Mouse (Mus musculus) kidney, adult 8-10 months (tissue): Measurements from ENCODE around the gene Enox2.
A peak's percentile ranks its signal among the peaks of the same experiment; 100 is the strongest.
"Not testable (repeated sequence)": the region's sequence is repeated elsewhere in the genome, so short reads cannot be mapped to it uniquely, and the experiment has no call there.

Experiments
- DNase-seq, 2 experiments: peaks; one replicate each; pipeline ENCODE4 v3.0.0; 2022

The Enox2 gene

DNA sequence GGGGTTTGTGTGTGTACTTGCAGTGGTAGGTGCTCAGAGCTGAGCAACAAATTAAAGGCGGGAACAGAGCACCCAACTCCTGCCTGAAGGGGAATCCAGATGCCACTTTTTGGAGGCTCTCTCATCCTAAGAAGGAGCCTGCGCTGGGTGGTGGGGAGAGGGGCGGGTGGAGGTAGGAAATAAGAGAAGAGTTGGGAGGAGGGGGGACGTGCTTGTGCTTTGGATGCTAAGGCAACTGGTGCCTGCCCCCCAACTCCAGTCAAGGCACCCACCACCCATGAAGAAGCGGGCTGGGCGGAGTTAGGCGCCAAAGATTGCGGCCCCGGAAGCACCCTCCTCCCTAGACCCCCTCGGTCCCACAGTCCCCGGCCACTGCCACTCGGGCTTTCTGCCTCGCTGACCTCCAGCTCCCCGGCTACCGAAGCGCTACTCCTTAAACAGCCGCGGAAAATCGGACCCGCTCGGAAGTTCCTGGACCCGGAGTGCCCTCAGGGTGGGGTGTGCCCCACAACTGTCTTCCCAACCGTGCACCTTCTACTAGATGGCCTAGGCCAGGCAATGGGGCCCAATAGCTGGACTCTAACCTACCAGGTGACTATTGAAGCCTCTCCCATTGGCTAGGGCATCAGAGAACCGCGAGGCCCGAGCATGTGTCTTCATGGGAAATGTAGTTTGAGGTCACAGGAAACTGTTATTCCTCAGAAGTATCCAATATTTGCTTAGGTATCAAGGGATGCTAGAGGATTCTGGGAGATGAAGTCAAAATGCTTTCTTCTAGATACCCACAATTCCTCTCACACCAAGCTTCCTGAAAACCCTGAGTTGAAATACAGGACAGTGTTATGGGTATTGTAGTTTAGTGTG lies at the start of gene Enox2:
Gene Enox2, minus strand, starts transcription at position 560 of the 864 bp plus-strand sequence.
- peak; percentile 86 to 92 for DNase-seq

DNA sequence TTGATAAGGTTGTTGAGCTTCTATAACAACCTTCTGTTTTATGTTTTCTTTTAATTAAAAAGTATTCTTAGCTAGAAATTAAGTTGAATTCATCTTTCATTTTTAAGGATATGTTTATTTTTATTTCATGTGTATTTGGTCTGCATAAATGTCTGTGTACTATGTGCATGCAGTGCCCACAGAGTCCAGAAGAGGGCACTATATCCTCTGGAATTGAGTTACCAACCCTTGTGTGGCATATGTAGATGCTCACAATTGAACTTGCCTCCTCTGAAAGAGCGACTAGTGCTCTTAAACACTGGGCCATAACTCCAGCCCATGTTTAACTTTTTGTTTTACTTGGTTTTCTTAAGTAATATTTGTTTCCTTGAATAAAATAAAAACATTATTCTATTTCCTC lies 21.4 kb upstream of the Enox2 start:
- DNase-seq = peak in 1 of 2 experiments; percentile 11

DNA sequence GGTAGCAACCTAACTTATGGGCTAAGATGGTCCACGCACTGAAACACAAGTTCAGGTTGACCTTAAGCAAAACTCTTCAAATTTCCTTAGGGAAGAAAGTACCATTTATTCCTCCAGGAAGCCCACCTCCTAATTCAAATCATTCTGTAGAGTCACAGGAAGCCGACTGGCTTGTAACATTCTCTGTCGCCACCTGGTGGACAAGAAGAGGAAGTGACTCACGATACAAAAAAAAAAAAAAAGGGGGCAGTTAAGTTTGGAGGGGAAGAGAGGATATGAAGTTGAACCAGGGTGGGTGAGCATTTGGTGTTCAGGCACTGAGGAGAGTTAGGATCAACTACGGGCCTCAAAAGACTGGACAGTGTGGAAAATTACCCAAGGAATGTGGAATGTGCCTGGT lies 18.6 kb upstream of the Enox2 start:
- no peak for DNase-seq

DNA sequence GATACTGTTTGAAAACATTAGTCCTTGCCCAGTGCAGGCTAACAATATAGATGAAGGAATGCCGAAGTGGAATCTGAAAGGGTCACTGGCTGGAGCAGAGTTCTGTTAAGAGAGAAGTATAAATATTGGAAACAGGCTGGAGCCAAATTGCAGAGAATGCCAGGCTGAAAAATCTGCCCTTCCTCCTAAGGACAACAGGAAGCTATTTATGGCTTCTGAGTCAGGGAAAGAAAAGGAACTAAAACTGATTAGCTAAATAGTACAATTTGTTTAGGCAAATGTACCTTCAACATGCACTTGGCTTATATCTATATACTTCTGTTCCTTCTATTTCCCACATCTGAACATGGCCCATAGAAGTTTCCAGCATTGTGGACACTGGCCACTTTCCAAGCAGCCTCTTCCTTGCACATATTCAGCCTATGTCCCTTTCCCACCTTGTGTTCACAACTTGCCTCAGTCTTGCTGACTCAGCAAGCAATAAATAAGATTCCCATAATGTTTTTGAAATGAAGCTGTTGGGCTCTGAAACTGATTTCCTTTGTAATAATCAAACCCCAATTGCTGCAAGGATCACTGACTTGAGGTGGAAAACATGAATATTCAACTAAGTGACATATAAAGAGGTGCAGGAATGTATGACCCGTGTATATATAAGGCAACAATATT lies 8.0 kb downstream of the Enox2 start:
- no peak for DNase-seq

DNA sequence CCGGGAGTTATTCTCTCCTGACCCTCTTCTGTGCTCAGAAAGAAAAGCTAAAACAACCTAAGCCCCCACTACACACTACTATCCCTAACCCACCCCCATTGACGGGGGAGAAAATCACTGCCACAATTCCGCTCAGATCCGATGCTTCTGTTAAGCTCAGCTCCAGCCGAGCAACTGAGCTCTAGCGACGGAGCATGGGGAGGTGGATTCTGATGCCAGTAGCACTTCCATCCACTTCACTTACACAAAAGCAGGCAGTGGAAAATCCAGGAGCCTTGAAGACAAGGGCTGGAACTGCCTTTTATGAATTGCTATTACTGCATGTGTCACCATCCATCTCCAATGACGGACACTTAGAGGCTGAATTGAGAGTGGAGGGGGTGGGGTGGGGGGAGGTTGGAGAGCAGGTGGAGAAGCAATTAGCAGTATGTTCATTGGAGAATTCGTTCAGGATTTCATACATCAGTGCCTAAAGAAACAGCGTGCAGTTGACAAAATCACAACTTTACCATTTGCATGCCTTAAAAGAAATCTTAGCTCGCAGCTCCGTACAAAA lies 14.5 kb downstream of the Enox2 start:
- DNase-seq = no peak

DNA sequence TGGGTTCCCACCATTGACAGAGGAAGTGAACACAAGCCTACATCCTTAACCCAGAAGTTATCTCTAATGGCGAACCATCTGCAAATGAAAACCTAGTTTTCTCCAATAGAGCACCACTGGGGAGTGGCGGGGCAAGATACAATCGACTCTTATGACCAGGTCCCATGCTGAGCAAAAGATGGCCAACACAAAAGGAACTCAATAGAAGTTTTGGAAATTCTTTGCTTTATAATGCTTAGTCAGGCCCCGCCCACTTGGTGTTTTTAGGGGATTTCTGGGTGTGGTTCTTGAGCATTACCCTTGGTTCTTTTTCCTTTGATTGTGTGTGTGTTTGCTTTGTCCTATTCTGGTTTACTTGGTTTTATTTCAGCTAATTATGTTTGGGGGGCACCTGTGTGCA lies 37.2 kb downstream of the Enox2 start:
- no peak for DNase-seq

DNA sequence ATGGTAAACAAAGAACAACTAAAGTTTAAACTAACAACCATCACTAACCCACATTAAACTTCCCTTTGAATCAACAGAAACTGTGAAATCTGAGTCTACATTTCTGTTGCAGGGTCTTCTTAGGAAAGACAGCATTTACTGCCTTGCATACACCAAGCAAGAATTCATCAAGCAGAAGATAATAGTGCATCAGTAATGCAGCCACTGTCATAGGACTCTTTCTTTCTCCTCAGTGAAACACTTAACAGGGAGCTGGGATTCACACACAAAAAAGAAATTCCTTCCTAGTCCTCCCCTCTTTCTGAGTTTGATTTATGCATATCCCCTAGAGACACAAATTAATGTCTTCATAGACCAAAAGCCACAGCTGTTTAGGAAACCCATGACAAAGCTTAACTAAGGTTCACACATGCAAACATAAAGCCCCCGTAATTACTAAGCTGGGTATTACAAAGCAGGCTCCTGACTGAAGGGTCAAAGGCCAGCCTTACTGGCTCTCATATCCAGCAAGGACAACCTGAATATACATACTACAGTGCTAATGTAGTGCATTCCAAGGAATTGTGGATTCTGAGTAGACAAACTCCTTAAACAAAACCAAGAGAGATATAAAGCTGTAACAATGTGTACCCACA lies 62.1 kb downstream of the Enox2 start:
- no peak for DNase-seq

DNA sequence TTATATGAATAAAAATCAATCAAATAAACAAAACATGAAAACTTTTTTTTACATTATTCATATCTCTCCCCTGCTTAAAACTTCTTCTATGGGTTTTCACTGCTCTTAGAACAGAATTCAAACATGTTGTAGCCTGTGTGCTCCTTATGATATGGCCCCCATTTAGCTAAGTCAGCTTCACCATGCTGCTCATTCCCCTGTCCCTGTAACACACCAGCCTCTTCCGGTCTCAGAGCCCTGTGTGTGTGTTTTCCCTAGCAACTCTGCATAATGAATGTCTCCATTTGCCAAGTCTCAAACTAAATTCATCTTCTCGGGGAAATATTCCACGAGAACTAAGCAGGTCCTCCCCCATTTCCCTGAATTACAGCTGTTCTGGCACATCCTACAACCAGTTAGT lies 71.6 kb downstream of the Enox2 start:
- DNase-seq = no peak

DNA sequence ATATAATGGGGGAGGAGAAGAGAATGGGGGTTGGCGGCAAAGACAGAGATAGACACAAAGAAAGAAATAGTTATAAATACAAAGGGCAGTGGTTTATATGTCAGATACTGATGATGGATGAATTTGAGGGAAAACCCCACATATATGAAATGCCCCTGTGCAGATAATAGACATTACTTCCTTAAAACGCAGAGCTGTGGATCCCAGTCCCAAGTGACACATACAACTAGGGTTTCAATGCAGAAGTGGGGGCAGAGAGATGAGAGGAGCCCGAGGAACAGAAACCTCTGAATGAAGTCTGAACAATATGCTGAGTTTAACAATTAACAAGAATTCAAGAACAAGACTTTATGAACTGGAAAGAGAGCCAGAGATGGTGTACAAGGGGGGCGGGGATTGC lies 91.7 kb downstream of the Enox2 start:
- DNase-seq = no peak

DNA sequence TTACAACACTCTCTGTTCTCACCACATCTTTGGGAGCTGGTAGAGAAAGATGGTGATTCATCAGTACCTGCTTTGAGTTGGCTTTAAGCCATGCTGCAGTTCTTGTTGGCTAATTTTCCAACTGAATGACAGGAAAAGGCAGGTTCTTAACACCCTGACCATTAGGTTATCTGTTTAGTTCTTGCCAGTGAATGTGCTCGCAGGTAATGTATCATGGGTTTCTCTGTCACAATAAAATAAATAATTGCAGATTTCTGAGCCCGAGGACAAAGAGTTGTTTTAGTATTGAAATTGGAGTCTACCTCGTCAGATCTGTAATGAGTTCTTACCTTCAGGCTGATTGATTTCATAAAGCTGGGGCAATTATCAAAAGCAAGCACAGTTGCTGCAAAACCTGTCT lies 106.9 kb downstream of the Enox2 start:
- no peak for DNase-seq

DNA sequence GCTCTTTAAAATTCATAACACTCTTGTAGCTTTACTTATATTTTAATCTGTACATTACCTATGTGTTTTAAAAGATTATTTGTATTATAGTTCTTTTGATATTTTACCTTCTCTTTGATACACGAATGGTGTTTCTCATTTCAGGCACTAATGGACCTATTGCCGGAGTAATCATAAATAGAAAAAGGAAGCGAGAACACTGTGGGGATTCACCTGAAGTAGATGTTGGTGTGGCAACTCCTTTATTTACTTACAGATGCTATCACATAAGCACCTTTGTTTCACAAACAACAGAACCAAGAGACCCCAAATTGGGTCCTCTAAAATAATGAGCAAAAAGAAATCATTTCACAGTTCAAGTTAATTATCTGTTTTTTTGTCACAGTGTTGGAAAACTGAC lies 109.4 kb downstream of the Enox2 start:
- DNase-seq = no peak

DNA sequence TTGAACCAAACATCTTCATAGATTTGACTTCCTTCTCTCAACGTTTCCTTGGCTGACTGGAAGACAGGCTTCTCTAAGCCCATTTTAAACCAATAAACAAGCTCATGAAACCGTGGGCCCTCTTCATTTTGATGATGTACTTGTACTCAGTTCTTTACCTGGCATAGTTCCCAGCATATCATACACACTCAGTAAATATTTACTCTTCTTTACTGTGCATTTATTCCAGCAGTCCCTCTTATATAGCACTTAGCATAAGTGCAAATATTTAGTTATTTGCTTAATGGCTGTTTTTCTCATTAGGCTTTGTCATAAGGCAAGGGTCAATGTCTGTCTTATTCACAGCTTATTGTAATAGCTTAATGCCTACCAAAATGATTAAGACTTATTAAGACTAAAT lies 133.8 kb downstream of the Enox2 start:
- no peak for DNase-seq

DNA sequence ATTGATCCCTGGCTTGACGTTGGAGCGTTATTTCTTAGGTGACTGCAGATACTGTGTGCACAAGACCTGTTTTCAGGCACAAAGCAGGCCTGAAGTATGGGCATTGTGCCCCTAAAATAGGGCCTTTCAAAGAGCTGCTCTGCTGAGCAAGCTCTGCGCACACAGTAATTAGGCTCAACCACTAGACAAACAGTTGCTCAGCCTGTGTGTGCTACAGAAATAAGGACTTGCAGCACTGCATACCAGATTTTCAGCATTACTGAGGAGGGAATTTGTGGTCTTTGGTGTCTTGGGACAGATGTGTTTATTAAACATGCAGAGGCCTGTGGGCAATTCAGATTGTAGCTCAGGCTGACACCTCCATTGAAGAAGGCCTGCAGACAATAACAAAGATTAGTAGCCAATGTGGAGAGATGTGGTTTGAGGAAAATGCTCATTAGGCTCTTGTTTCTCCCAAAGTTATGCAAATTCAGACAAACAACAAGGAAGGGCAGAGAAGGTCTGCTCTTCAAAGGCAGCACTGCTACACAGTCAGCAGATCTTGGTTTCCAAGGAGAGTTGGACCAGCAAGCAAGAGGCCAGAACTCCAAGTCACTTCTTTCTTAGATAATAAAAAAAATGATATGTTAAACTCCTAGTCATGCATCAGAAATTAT lies 163.2 kb downstream of the Enox2 start:
- no peak for DNase-seq

DNA sequence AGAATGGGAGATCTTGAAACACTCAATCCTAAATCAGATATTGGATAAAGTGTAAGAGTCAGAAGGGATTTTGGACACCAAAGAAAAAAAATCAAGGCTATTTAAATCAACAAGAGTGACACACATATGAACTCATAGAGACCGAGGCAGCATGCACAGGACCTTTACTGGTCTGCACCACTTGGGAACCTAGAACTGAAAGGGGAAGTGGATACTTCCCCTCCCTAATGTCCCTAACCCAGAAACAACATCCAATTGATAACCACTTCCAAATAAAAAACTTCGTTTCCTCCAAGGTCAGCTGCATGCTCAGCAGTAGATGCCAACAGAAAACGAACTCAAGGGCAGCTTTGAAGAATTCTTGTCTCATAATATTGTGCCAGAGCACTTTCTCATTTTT lies 171.6 kb downstream of the Enox2 start:
- no peak for DNase-seq

DNA sequence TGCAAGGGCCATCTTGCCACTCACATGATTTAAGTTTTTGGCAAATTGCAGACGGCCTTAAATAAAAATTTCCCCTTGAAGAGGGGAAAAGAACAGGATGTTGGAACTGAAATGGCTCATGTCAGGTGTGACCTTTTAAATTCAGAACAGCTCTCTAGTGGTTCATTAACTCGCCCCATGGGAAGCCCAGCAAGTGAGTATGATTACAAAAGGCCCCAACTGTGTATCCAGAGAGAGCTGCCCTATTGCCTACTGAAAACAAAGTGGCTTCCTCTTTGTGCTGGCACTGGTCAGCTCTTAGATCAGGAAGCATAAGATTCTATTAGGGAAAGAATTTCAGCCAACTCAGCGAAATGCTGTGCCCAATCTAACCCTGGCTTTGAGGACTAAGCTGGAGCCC lies 175.6 kb downstream of the Enox2 start:
- peak; percentile 1 to 4 for DNase-seq

DNA sequence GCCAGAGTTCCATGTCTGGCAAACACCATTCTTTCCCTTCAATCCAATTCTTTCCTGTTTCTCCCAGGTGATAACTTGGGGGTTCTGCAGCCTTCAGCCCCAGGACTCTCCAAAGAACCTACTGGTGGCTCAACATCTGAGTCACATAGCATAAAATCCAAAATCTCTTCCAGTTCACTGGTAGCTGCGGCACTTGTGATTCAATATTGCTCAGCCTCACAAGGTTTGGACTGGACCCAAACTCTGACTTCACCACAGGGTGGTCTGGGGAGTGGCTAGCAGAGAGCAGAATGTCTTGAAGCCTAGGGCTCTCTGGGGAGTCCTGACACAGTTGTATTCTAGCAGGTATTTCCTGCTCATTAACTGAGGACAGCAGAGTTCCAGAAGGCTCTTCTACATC lies 187.5 kb downstream of the Enox2 start:
- DNase-seq = not testable (repeated sequence)

DNA sequence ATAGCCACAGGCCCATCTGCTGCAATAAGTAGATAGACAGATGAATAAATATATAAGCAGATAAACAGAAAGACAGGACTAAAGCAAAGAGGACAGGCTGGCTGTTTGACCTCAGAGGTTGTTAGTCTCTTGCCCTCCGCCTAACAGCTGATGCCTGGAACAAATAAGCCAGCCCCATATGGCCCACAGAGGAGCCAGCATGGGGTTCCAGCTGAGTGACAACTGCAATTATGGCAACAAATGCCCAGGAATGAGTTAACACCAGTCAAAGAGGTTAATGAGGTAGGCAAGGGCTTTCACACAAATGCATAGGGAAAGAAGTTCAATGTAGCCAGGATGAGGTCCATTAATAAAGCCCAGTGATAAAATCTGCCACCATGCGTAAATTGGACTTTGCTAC lies 191.8 kb downstream of the Enox2 start:
- no peak for DNase-seq

DNA sequence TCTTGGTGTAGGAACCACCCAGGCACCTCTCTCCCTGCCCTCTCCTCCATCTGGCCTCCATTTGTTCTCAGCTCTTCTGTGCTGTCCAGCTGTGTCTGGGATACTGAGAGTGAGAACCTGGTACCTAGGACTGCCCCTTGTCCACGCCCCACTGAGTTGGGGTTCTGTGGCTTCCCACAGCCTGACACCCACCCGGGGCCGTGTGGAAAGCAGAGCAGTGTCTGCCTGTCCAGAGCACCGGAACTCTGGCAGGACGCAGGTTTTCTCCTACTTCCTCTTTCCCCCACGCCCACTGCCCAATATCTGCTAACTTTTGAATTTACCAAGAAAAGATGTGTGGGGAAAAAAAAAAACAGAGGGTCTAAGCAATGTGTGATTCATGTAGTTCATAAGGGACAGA lies 213.0 kb downstream of the Enox2 start:
- DNase-seq = no peak

DNA sequence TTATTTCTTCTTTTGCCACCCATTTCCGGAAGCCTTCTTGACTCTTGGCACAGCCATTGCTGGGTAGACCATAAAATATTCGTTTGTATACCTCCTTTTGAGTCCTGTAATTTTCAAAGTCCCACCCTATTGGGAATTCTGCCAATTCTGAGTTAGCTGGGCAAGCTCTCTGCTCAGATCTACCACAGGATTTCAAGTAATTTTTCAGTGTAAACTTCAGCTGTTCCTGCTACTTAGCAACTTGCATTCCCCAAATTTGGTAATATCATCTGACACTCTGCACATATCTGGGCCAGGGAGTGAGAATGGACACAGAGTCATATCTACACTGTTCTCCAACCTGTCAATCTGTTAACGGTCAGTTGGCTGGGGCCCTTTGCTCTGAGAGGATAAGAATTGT lies 214.5 kb downstream of the Enox2 start:
- DNase-seq = no peak

DNA sequence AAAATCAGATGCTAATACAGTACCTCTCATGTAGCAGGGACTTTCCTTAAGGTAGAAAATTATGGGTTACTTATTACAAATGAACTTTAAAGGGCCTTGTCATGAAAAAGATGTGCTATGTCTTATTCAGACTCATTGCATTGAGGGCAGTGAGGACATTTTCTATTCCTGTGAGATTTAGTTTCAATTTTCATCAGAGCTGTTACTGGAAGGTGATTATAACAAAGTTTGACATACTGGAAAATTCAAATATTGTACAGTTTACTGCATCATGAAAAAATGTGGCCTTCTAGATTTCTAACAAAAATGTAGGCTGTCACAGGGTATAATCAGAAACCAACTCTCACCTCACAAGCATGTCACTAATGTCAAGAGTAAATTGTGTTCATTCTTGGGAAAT lies 242.9 kb downstream of the Enox2 start:
- DNase-seq = no peak

DNA sequence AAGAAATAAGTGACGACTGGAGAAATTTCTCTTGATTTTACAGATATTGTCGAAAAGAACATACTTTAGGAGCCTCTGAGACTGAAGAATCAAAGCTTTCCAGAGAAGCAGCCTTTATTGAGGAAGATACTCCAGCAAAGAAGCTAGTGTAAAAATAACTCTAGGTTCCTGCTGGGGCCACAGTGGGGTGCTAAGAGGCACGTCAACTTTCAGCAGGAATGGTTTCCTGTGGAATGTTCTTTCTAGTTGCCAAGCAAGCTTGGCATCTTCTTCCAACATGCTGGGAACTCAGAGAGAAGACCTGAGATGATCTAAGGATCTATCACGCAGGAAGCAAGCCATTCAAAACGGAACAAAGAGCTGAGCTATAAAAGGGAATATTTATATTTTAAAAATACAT lies 278.3 kb downstream of the Enox2 start:
- no peak for DNase-seq

DNA sequence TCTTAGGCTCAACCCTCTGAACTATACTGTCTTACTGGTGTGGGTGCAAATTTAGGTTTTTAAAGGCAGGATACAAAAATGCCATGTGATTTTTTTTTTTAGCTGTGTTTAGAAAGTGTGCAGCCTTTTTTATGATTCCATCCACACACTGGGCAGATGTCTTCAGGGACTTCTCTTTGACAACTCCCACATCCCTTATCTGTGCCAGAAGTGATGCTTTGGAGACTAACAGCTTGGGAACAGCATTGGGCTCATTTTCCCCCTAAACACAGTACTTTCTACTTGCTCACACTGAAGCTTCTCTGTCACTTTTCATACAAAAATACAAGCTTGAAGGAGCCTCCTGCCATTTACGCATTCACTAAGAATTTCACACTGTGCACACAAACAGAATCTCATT lies 282.4 kb downstream of the Enox2 start:
- no peak for DNase-seq

DNA sequence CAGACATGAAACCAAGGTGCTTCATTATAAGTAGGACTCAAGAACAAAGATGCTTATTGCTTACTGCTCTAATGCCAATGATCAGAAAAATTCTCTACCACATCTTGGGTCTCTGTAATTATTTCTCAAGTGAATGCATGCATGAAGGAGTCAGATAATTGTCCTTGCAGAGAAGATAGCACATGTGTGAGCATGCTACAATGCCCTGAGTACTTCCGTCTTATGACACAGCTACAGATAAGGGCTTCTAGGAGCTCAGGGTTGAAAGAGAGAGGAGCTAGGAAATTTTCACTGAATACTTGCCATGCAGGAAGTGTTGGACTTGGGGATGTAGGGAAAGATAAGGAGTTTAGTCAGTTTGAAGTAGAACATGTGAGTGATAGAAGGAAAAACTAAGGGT lies 285.2 kb downstream of the Enox2 start:
- no peak for DNase-seq
